Comparison of ENCODE assay signal across 9 mouse cellular contexts in the genomic region with DNA sequence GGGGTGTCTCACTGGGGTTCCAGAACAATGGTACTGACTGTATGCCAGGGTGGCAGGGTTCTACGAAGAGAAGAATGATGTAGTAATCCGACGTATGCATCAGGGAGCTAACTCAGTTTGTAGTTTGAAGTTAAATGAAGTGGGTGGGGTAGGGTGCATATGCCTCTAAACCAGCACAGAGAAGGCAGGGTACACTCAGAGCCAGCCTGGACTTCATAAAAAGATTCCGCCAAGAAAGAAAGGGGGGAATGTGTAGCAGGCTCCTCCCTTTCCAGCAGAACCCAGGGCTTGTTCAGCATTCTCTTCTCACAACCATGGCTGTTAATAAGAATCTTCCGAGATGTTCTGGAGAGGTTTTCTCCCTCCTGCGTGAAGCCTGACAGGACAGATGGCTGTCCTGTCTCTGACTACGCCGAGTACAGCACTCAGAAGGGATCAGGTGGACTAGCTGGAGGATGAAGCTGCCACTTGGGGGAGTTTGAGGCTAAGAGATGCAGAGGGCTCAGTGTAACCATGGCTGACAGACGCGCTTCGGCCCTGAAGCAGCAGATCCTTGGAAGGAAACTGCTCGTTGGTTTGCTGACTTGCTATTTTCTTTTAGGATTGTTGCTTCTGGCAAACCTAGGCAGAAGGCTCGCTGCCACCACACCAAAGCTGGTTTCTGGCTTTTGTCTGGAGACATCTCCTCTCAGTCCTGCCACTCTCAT.
DNase-seq lines count a peak whose midpoint lies in the region; ATAC-seq and TF ChIP-seq lines count a peak whose summit lies in the region.
"Had no signal": no experiment of that assay in that cellular context is flagged by ENCODE, and none has a peak within 500 bp of the region (broad histone marks: within the 10 kb centered on the region; RNA-seq: fewer than 3 reads in every experiment).

No protein-coding gene starts in this region.

- TF ChIP-seq CTCF in CH12.LX (conservative IDR thresholded peaks at IDR 0.05 in 1 of 2, IDR thresholded peaks at IDR 0.05 in 1 of 2; ENCODE audit: low read depth in 2 of 2, low read length in 2 of 2): peak in 1 of 2 experiments; percentile 80; a peak in 2 of 4 replicates
- TF ChIP-seq CTCF in embryonic fibroblast, embryonic 13.5 days (IDR thresholded peaks at IDR 0.05; ENCODE audit: borderline replicate concordance, insufficient read depth, low read length): peak; percentile 78; the same call in 1 of the 2 replicates
- TF ChIP-seq CTCF in kidney, postnatal 0 days (IDR thresholded peaks at IDR 0.05; ENCODE audit: low read depth): peak; percentile 82
- peak; percentile 81 for TF ChIP-seq CTCF in lung, adult 2 months (IDR thresholded peaks at IDR 0.05; ENCODE audit: insufficient read depth, low read length)

- H3K4me1 ChIP-seq in CH12.LX (ENCODE audit: control insufficient read depth in 1 of 2, insufficient read depth in 2 of 2): peaks cover 9 to 23% of the 10 kb centered on the region in 2 experiments
- H3K4me1 ChIP-seq in embryonic fibroblast, embryonic 13.5 days (ENCODE audit: control insufficient read depth, insufficient read depth, low read length): peaks cover 4% of the 10 kb centered on the region; the same call in 1 of the 2 replicates
- H3K4me1 ChIP-seq in heart, embryonic 14.5 days (ENCODE audit: control insufficient read depth in 2 of 2, insufficient read depth in 2 of 2, low read length in 2 of 2): no peaks in the 10 kb centered on the region; a peak in 1 of 4 replicates
- H3K4me1 ChIP-seq in kidney, postnatal 0 days (replicated peaks; ENCODE audit: insufficient read depth, low read length): no peaks in the 10 kb centered on the region
- no peaks in the 10 kb centered on the region for H3K4me1 ChIP-seq in lung, adult 2 months (ENCODE audit: control insufficient read depth, insufficient read depth, low read length)
- H3K4me1 ChIP-seq in neural tube, embryonic 15.5 days: peaks cover 14% of the 10 kb centered on the region

- H3K27me3 ChIP-seq in CH12.LX (replicated peaks): no peaks in the 10 kb centered on the region
- no peaks in the 10 kb centered on the region for H3K27me3 ChIP-seq in heart, embryonic 14.5 days (ENCODE audit: control insufficient read depth, insufficient read depth, low read length)
- H3K27me3 ChIP-seq in kidney, postnatal 0 days (ENCODE audit: insufficient read depth, low read length): no peaks in the 10 kb centered on the region
- 0 out of 2 replicates have a peak, but pooled peaks cover 6% of the 10 kb centered on the region for H3K27me3 ChIP-seq in neural tube, embryonic 15.5 days (replicated peaks)

- no peaks in the 10 kb centered on the region for H3K79me2 ChIP-seq in CH12.LX (replicated peaks; ENCODE audit: control insufficient read depth, extremely low read depth, insufficient read depth, poor library complexity, severe bottlenecking)

- H3K27ac ChIP-seq in CH12.LX (ENCODE audit: insufficient read depth, low read depth): no peak overlapping the region
- H3K27ac ChIP-seq in embryonic fibroblast, embryonic 13.5 days (ENCODE audit: insufficient read depth, low read length): no peak overlapping the region
- H3K27ac ChIP-seq in heart, embryonic 14.5 days (replicated peaks in 1 of 2; ENCODE audit: control insufficient read depth in 1 of 2, insufficient read depth in 1 of 2, low read depth in 2 of 2, low read length in 2 of 2): no peak overlapping the region
- H3K27ac ChIP-seq in kidney, postnatal 0 days: no peak overlapping the region
- H3K27ac ChIP-seq in neural tube, embryonic 15.5 days (replicated peaks): no peak overlapping the region

- in situ Hi-C loops in CH12.LX (cut with MboI; ENCODE audit: low pct_ligation_motif_present, low pct_unique_long_range_greater_than_20kb, low sequenced_read_pairs): loop anchor here (25.0 kb wide), 1 partner anchor 799 kb away; no protein-coding TSS in a partner anchor

- H3K9me3 ChIP-seq in CH12.LX (replicated peaks; ENCODE audit: low read length): no peaks in the 10 kb centered on the region
- no peaks in the 10 kb centered on the region for H3K9me3 ChIP-seq in heart, embryonic 14.5 days (ENCODE audit: control insufficient read depth, low read length)
- H3K9me3 ChIP-seq in kidney, postnatal 0 days (replicated peaks; ENCODE audit: low read length): no peaks in the 10 kb centered on the region
- no peaks in the 10 kb centered on the region for H3K9me3 ChIP-seq in neural tube, embryonic 15.5 days (replicated peaks)

- peak; percentile 40 for DNase-seq in CH12.LX (ENCODE audit: extremely low read depth)
- peak; percentile 31 for DNase-seq in adrenal gland, postnatal 25 days
- peak; percentile 88 for DNase-seq in kidney, postnatal 0 days (ENCODE audit: low spot score)
- DNase-seq in lung, adult 2 months: no peak

- 33% methylated on average over 13 of the region's 13 CpGs for WGBS in heart, embryonic 14.5 days
- 39% methylated on average over 13 of the region's 13 CpGs for WGBS in kidney, postnatal 0 days
- WGBS in lung, adult 2 months: 35% methylated on average over 13 of the region's 13 CpGs
- WGBS in neural tube, embryonic 15.5 days: 37% methylated on average over 13 of the region's 13 CpGs

- TF ChIP-seq EP300 in CH12.LX (IDR thresholded peaks at IDR 0.05; ENCODE audit: low read length): no peak

- H3K36me3 ChIP-seq in CH12.LX (replicated peaks in 1 of 2; ENCODE audit: control insufficient read depth in 1 of 2, insufficient read depth in 1 of 2, low read length in 1 of 2): no peaks in the 10 kb centered on the region
- H3K36me3 ChIP-seq in heart, embryonic 14.5 days (ENCODE audit: control insufficient read depth, insufficient read depth, low read length): no peaks in the 10 kb centered on the region
- no peaks in the 10 kb centered on the region for H3K36me3 ChIP-seq in kidney, postnatal 0 days (ENCODE audit: insufficient read depth, low read length)
- no peaks in the 10 kb centered on the region for H3K36me3 ChIP-seq in neural tube, embryonic 15.5 days

- dilution Hi-C loops in CH12.LX (cut with MboI; ENCODE audit: extremely low pct_ligation_motif_present, extremely low pct_unique_long_range_greater_than_20kb, low sequenced_read_pairs): no loop called here

- 0 out of 2 replicates have a peak overlapping the region, but pooled peaks have one; percentile 8 for H3K4me2 ChIP-seq in CH12.LX (ENCODE audit: insufficient read depth, low read depth, poor library complexity, severe bottlenecking)
- 0 out of 2 replicates have a peak overlapping the region, but pooled peaks have one; percentile 22 for H3K4me2 ChIP-seq in heart, embryonic 14.5 days (ENCODE audit: low read length)
- H3K4me2 ChIP-seq in kidney, postnatal 0 days (ENCODE audit: low read length): no peak overlapping the region
- H3K4me2 ChIP-seq in neural tube, embryonic 15.5 days: 0 out of 2 replicates have a peak overlapping the region, but pooled peaks have one; percentile 11

- TF ChIP-seq POLR2A in CH12.LX (IDR thresholded peaks at IDR 0.05; ENCODE audit: low read depth, low read length): no peak
- no peak for TF ChIP-seq POLR2A in embryonic fibroblast, embryonic 13.5 days (IDR thresholded peaks at IDR 0.05; ENCODE audit: low read depth, low read length)
- TF ChIP-seq POLR2A in lung, adult 2 months (IDR thresholded peaks at IDR 0.05; ENCODE audit: borderline replicate concordance, extremely low read depth, low read depth, low read length): no peak

- peak; percentile 90 for TF ChIP-seq RAD21 in CH12.LX (IDR thresholded peaks at IDR 0.05; ENCODE audit: low read depth, low read length)

- H3K9ac ChIP-seq in CH12.LX (ENCODE audit: insufficient read depth, low read depth): no peak overlapping the region
- H3K9ac ChIP-seq in heart, embryonic 14.5 days (ENCODE audit: low read length): no peak overlapping the region; the same call in 1 of the 2 replicates
- no peak overlapping the region for H3K9ac ChIP-seq in kidney, postnatal 0 days (ENCODE audit: low read depth, low read length)
- no peak overlapping the region for H3K9ac ChIP-seq in neural tube, embryonic 15.5 days (replicated peaks)

- no peak overlapping the region for H3K4me3 ChIP-seq in CH12.LX (replicated peaks in 1 of 3; ENCODE audit: low read depth in 2 of 3, low read length in 2 of 3, poor library complexity in 1 of 3)
- H3K4me3 ChIP-seq in embryonic fibroblast, embryonic 13.5 days (ENCODE audit: insufficient read depth, low read length): no peak overlapping the region
- H3K4me3 ChIP-seq in heart, embryonic 14.5 days (ENCODE audit: control insufficient read depth in 1 of 2, insufficient read depth in 1 of 2, low read depth in 1 of 2, low read length in 2 of 2): no peak overlapping the region
- H3K4me3 ChIP-seq in kidney, postnatal 0 days (replicated peaks; ENCODE audit: low read depth, low read length): no peak overlapping the region
- no peak overlapping the region for H3K4me3 ChIP-seq in lung, adult 2 months (replicated peaks; ENCODE audit: extremely low read depth, low read depth, low read length)
- H3K4me3 ChIP-seq in neural tube, embryonic 15.5 days (replicated peaks): no peak overlapping the region
- H3K4me3 ChIP-seq: erythroblast, embryonic 14.5 days had no signal

- peak; percentile 77; the same call in 1 of the 2 replicates for ATAC-seq in heart, embryonic 14.5 days (ENCODE audit: insufficient number of reproducible peaks, insufficient read depth, low FRiP score, low read depth)
- ATAC-seq in kidney, postnatal 0 days (replicated peaks; ENCODE audit: low FRiP score, low read depth): no peak; the same call in 1 of the 2 replicates
- ATAC-seq in neural tube, embryonic 15.5 days (ENCODE audit: low FRiP score): peak; percentile 89
- no peak for ATAC-seq in erythroblast, adult 5-6 weeks (replicated peaks; ENCODE audit: low FRiP score, poor library complexity, severe bottlenecking)

TF ChIP-seq in CH12.LX, 34 proteins besides CTCF, POLR2A, EP300 and RAD21 (continues in another document):
- TF ChIP-seq ZC3H11A (IDR thresholded peaks at IDR 0.05; ENCODE audit: low read depth, low read length) (peak; percentile 70), CHD2 (IDR thresholded peaks at IDR 0.05; ENCODE audit: low read length) (no peak), RCOR1 (conservative IDR thresholded peaks at IDR 0.05; ENCODE audit: low read depth, low read length) (no peak), SMC3 (IDR thresholded peaks at IDR 0.05; ENCODE audit: low read depth, low read length) (peak; percentile 89), ETS1 (conservative IDR thresholded peaks at IDR 0.05; ENCODE audit: low read depth, low read length) (no peak), NELFE (IDR thresholded peaks at IDR 0.05; ENCODE audit: low read depth, low read length) (no peak), MXI1 (IDR thresholded peaks at IDR 0.05; ENCODE audit: low read depth, low read length) (no peak), MEF2A (IDR thresholded peaks at IDR 0.05; ENCODE audit: borderline replicate concordance, low read depth, low read length) (peak; percentile 11; the same call in 1 of the 2 replicates), HCFC1 (IDR thresholded peaks at IDR 0.05; ENCODE audit: low read depth, low read length) (no peak), TCF12 (IDR thresholded peaks at IDR 0.05; ENCODE audit: low read depth, low read length) (no peak), MAZ (IDR thresholded peaks at IDR 0.05; ENCODE audit: low read depth, low read length) (no peak), ZKSCAN1 (IDR thresholded peaks at IDR 0.05; ENCODE audit: borderline replicate concordance, low read depth, low read length) (no peak), KAT2A (IDR thresholded peaks at IDR 0.05; ENCODE audit: insufficient replicate concordance, low read length) (no peak)

Comparison
In these comparisons a context has a peak if more than half of its experiments do, and no peak if none do; other contexts are left out.
1. ATAC-seq: peak in heart, embryonic 14.5 days (single experiment) and neural tube, embryonic 15.5 days (single experiment); none in kidney, postnatal 0 days (single experiment) and erythroblast, adult 5-6 weeks (single experiment).